Mouse (Mus musculus) left cerebral cortex, adult 9 months (tissue): ENCODE measurements around the gene Rcn2.

ENCODE experiments used
- DNase-seq, 2 experiments: peaks; one replicate each; pipeline ENCODE4 v3.0.0; 2022; ENCODE audit warnings: low spot score in 2 of 2

The Rcn2 gene

GRCm38 (mm10) chr9:56097584-56098298, 56.1 kb downstream of the Rcn2 start:
- no peak for DNase-seq

- DNase-seq = no peak
These were observed 58.4 kb downstream of the Rcn2 start for GRCm38 (mm10) chr9:56100041-56100522.

- DNase-seq = no peak
These were observed 59.4 kb downstream of the Rcn2 start for GRCm38 (mm10) chr9:56101022-56101421.

- no peak for DNase-seq
These were observed 63.3 kb downstream of the Rcn2 start for GRCm38 (mm10) chr9:56104921-56105320.

GRCm38 (mm10) chr9:56106274-56107072, 64.8 kb downstream of the Rcn2 start:
- no peak for DNase-seq

- DNase-seq = no peak
These were observed 65.9 kb downstream of the Rcn2 start for GRCm38 (mm10) chr9:56107527-56107926.

GRCm38 (mm10) chr9:56108174-56108573, 66.5 kb downstream of the Rcn2 start:
- DNase-seq = no peak
